Mouse (Mus musculus) adrenal gland, adult 2 months (tissue): Measurements from ENCODE around the gene Timm10. TPM values are rescaled to one million over a fixed set of nuclear protein-coding genes. Genes with fewer than 3 reads are reported as not detected.
A peak's percentile ranks its signal among the peaks of the same experiment; 100 is the strongest.

ENCODE experiments used
- DNase-seq: peaks from one replicate; pipeline ENCODE4 v3.0.0; 2021
- polyA plus RNA-seq: library from polyadenylated mRNA; depleted of rRNA; stranded (reverse); fragments of >200 nt; gene quantifications from 2 replicates; pipeline ENCODE4 v1.2.3, GENCODE M21; 2012; rRNA removed
- total RNA-seq, 2 experiments: library from RNA; stranded (reverse); gene quantifications; 2 replicates each; pipeline ENCODE4 v1.2.3; 2021

The Timm10 gene
- total and polyA plus RNA-seq, 3 experiments, result 19.2 to 59.6 (median 38.5) TPM

DNA sequence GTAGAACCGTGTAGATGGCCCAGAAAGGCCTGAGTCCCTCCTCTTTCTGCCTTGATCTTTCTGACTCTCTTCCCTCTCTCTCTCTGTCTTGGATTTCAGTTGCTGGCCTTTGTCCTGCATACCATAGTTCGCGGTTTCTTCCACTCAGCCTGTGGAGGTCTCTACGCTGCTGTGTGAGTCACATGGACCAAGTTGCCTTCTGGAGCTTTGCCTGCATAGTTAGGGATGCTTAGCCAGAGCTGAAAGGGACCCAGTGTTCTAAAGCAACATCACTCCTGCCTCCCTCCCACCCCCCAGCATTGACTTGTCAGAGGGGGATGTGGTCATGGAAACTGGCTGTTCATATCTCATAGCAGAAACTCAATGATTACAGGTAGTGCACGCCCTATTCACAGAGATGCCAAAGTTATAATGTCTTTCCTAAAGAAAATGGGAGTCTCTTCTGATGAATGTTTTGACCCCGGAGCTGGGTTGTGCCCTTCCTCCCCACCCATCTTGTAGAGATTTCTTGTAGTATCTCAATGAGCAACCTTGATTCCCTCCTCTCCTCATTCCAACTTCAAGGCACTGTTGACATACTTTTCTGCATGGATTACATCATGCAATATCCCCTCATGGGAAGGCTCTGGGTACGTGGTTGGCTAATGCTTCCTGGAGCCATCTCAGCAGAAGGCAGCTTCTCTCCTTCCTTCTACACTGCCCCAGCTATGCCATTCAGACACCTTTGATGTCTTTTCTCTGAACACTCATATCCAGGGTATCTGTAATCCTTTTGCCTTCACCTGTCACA, 33.4 kb downstream of the Timm10 start:
- DNase-seq, result no peak

DNA sequence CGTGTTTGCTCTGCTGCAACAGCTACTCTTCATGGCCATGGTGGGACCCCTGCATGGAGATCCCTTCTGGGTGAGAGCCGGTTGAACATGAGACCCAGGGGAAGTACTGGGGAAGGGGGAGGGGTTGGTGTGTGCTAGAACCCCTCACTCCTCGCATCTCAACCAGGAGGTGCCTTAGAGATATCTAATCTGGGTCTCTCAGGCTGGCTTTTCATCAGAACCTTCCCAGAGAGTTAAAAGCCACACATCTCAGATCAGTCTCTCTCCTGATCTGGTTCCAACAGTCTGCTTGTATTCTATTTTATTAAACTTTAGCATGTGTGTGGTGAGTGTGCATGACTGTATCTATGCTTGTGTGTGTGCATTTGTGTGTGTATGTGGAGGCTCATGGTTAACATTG, 34.6 kb downstream of the Timm10 start:
- DNase-seq, result no peak

DNA sequence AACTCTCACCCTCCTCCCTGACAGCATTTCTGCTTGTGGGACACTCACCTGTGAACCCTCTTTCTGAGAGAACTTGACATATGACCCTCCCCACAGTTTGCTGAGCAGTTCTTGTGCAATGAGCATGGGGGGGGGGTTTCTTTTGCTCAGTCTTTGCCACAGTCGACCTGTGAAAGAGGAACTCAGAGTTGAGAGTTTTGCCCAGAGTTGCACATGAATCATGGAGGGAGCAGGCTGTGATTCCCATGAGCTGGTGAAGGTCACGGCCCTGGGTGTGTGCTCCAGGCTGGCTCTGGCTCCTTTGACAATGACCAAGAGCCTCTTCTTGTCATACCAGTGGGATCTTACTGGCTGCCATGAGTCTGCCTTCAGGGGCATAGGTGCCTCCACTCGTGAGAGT, 35.4 kb downstream of the Timm10 start:
- DNase-seq, result peak; percentile 77

DNA sequence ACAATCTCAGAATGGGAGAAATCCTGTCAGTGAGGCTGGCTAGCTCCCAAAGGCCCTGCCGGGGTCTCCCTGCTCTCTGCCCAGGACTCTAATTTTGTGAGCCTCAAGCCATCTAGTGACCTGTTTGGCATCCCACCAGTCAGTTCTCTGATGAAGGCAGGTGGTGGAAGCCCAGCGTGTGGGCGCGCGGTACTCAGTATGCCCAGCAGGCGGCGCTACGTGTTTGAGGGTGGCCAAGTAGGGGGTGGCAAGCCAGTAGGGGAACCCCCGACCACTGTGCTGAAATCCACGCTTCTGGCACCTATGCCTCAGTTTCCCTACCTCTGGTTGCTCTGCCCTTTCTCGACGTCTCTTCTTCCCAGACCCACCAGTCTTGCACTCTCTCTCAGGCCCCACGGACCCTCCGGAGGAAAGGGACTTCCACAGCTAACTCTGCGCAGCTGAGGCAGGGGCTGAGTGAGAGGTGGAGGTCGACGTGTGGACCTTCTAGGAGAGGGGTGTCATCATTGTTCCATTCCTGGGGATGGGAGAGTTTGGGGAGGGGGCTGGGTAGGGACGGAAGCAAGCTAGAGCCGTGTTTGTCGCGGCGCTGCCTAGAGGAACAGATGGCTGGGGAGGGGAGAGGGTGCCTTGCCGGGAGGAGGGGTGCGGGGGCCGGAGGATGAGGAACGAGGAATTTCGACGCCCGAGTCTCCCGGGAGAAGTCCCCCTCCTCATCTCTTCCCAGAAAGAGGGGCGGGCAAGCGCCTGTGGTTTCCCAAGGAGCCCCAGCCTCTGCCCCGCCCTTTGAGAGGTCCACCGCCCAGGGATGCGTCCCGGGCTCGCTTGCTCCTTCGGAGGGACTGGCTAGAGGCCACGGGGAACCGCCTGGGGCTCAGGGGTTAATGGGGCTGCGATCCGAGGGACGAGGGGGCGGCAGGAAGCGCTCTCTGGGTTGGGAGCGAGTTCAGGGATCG, 39.1 kb downstream of the Timm10 start:
- DNase-seq, result no peak

DNA sequence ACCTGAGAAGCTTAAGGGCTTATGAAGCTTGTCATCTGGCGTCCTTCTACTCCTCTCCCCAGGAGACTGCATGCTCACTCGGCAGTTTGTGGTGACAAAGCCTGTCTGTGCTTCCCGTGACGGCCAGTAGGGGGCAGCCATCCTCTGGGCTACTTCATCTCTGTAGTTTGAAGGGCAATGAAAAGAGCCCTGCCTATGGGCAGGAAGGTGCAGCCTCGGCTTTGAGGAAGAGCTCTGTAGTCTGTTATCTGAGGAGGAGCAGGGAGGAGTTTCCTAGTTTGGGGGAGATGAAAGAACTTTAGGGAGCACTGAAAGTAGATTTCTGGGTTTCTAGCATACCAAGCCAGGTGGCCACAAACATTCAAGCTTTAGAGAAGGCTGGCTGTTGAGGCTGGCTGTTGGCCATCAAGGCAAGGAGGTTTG, 41.7 kb downstream of the Timm10 start:
- DNase-seq, result peak; percentile 64

DNA sequence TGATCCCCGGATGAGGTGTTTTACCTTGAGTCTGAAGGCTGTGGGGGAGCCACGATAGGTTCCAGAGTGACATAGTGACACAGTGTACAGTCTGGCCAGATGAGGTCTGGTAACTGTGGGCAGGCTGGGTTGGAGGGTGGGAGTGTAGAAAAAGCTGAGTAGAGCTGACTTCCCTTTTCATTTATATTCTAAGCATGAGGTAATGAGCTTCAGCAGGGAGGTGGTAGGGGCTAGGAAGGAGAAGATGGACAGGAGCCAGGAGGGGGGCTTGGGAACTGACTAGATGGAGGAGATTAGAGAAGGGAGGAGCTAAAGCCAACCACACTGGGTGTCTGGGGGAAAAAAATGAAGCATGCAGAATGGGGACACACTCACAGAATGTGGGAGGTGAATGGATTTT, 42.2 kb downstream of the Timm10 start:
- DNase-seq, result no peak

DNA sequence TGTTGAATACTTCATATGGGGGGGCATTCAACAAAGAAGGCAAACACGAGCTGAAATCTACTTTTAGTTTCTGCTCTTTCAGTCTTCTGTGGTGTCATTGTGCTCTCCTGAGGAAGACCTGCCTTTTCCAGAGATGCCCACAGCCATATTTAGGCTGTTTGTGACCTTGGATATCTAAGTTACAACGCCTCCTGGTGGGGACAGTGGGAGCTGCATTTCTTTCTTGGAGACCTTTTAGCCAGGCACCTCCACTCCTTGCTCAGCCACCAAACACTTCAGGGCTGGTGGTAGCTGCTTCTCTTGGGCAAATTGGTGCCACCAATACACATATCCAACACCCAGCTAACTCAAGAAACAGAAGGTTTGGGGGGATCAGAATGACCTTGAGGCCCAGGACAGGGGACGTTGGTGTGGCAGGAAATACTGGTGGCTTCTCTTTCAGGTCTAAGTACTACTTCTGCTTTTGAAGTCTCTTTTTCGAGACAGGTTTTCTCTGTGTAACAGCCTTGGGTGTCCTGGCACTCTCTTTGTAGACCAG, 43.9 kb downstream of the Timm10 start:
- DNase-seq, result no peak

- peak; percentile 80 for DNase-seq
Measured at GRCm38 (mm10) chr2:84872105-84872716, 45.4 kb downstream of the Timm10 start.

GRCm38 (mm10) chr2:84875842-84876241, 49.0 kb downstream of the Timm10 start:
- no peak for DNase-seq

Other genes with a start within 250 kb of the Timm10 start
- gene Ctnnd1, start 176.2 kb upstream of the Timm10 start, total RNA-seq, result 100 to 1,000 TPM; 112 to 135 TPM
- gene Ctnnd1, start 176.2 kb upstream of the Timm10 start, polyA plus RNA-seq, result 20.4 and 25.8 TPM in 2 replicates
- under 1 TPM in 1 of 2 experiments, not detected in 1; 0.09 TPM for gene Btbd18, start 167.9 kb upstream of the Timm10 start, total RNA-seq
- 0.03 TPM in 1 of 2 replicates, not detected in the other for gene Btbd18, start 167.9 kb upstream of the Timm10 start, polyA plus RNA-seq
- 10 to 100 TPM; 19.2 to 29.8 TPM for gene Selenoh, start 156.2 kb upstream of the Timm10 start, total RNA-seq
- gene Selenoh, start 156.2 kb upstream of the Timm10 start, polyA plus RNA-seq, result 42.2 and 63.0 TPM in 2 replicates
- not detected for gene Gm28635, start 149.0 kb upstream of the Timm10 start, total RNA-seq
- gene Gm28635, start 149.0 kb upstream of the Timm10 start, polyA plus RNA-seq, result not detected in 2 replicates
- gene Med19, start 148.6 kb upstream of the Timm10 start, total RNA-seq, result 10 to 100 TPM; 24.3 to 24.8 TPM
- gene Med19, start 148.6 kb upstream of the Timm10 start, polyA plus RNA-seq, result 12.3 and 15.1 TPM in 2 replicates
- 100 to 1,000 TPM; 168 to 175 TPM for gene Tmx2, start 147.9 kb upstream of the Timm10 start, total RNA-seq
- 32.0 and 157 TPM in 2 replicates for gene Tmx2, start 147.9 kb upstream of the Timm10 start, polyA plus RNA-seq
- 10 to 100 TPM; 61.7 to 74.4 TPM for gene Zdhhc5, start 111.8 kb upstream of the Timm10 start, total RNA-seq
- gene Zdhhc5, start 111.8 kb upstream of the Timm10 start, polyA plus RNA-seq, result 37.5 and 46.3 TPM in 2 replicates
- 10 to 100 TPM; 11.4 to 16.8 TPM for gene Clp1, start 99.6 kb upstream of the Timm10 start, total RNA-seq
- gene Clp1, start 99.6 kb upstream of the Timm10 start, polyA plus RNA-seq, result 5.1 and 5.3 TPM in 2 replicates
- gene Ypel4, start 92.9 kb upstream of the Timm10 start, total RNA-seq, result 1 to 10 TPM; 3.8 to 7.2 TPM
- 9.8 and 17.2 TPM in 2 replicates for gene Ypel4, start 92.9 kb upstream of the Timm10 start, polyA plus RNA-seq
- gene Gm19426, start 83.3 kb upstream of the Timm10 start, total RNA-seq, result 1 to 10 TPM in 1 of 2 experiments, under 1 TPM in 1; 0.98 to 2.6 TPM
- gene Gm19426, start 83.3 kb upstream of the Timm10 start, polyA plus RNA-seq, result 0.65 and 1.0 TPM in 2 replicates
- 100 to 1,000 TPM in 1 of 2 experiments, 10 to 100 TPM in 1; 91.2 to 127 TPM for gene Serping1, start 51.6 kb upstream of the Timm10 start, total RNA-seq
- 129 and 154 TPM in 2 replicates for gene Serping1, start 51.6 kb upstream of the Timm10 start, polyA plus RNA-seq
- gene Ube2l6, start 28.2 kb upstream of the Timm10 start, total RNA-seq, result 10 to 100 TPM; 15.7 to 18.8 TPM
- gene Ube2l6, start 28.2 kb upstream of the Timm10 start, polyA plus RNA-seq, result 13.8 and 15.1 TPM in 2 replicates
- not detected for gene Smtnl1, start 4.3 kb upstream of the Timm10 start, total RNA-seq
- gene Smtnl1, start 4.3 kb upstream of the Timm10 start, polyA plus RNA-seq, result not detected in 2 replicates
- 10 to 100 TPM in 1 of 2 experiments, 1 to 10 TPM in 1; 4.4 to 12.7 TPM for gene Slc43a1, start 11.9 kb downstream of the Timm10 start, total RNA-seq
- gene Slc43a1, start 11.9 kb downstream of the Timm10 start, polyA plus RNA-seq, result 10.1 and 14.3 TPM in 2 replicates
- 1 to 10 TPM; 1.1 to 1.5 TPM for gene Rtn4rl2, start 59.7 kb downstream of the Timm10 start, total RNA-seq
- gene Rtn4rl2, start 59.7 kb downstream of the Timm10 start, polyA plus RNA-seq, result 11.5 and 17.5 TPM in 2 replicates
- 10 to 100 TPM; 62.5 to 80.9 TPM for gene Slc43a3, start 109.6 kb downstream of the Timm10 start, total RNA-seq
- 57.5 and 59.7 TPM in 2 replicates for gene Slc43a3, start 109.6 kb downstream of the Timm10 start, polyA plus RNA-seq
- not detected for gene Prg2, start 153.5 kb downstream of the Timm10 start, total RNA-seq
- gene Prg2, start 153.5 kb downstream of the Timm10 start, polyA plus RNA-seq, result not detected in 2 replicates
- not detected for gene Prg3, start 161.2 kb downstream of the Timm10 start, total RNA-seq
- not detected in 2 replicates for gene Prg3, start 161.2 kb downstream of the Timm10 start, polyA plus RNA-seq
- gene Ssrp1, start 210.2 kb downstream of the Timm10 start, total RNA-seq, result 100 to 1,000 TPM; 105 to 125 TPM
- gene Ssrp1, start 210.2 kb downstream of the Timm10 start, polyA plus RNA-seq, result 78.7 and 92.2 TPM in 2 replicates
- 1 to 10 TPM; 1.1 to 1.4 TPM for gene P2rx3, start 210.5 kb downstream of the Timm10 start, total RNA-seq
- gene P2rx3, start 210.5 kb downstream of the Timm10 start, polyA plus RNA-seq, result 0.54 and 0.83 TPM in 2 replicates
- 100 to 1,000 TPM in 1 of 2 experiments, 10 to 100 TPM in 1; 87.8 to 114 TPM for gene Tnks1bp1, start 221.0 kb downstream of the Timm10 start, total RNA-seq
- gene Tnks1bp1, start 221.0 kb downstream of the Timm10 start, polyA plus RNA-seq, result 66.5 and 78.9 TPM in 2 replicates